Mouse (Mus musculus) hindbrain, embryonic 14.5 days (tissue): ENCODE results near the gene Arhgap10. TPM values are rescaled to one million over a fixed set of nuclear protein-coding genes. Genes with fewer than 3 reads are reported as not detected.

Experiments
- ATAC-seq: fragments of 200-750 bp; cut with Nextera tagmentation; 2 replicates; pipeline ENCODE4 v1.8.0; 2017; ENCODE audit warnings: moderate number of reproducible peaks, mild to moderate bottlenecking, moderate TSS enrichment, moderate library complexity; ENCODE audit not compliant: low FRiP score
- DNase-seq: peaks from one replicate; pipeline ENCODE4 v3.0.0-alpha.2; 2015; ENCODE audit warnings: low spot score
- H3K27ac ChIP-seq: fragments of 300-500 bp; sonication (generic); 2 replicates; pipeline ENCODE4 v1.5.1; 2014; ENCODE audit warnings: mild to moderate bottlenecking, moderate library complexity
- H3K27me3 ChIP-seq: fragments of 300-500 bp; sonication (generic); 2 replicates; pipeline ENCODE4 v1.6.1; 2014; ENCODE audit warnings: mild to moderate bottlenecking, low read length, mixed read lengths; ENCODE audit not compliant: control insufficient read depth, insufficient read depth
- H3K36me3 ChIP-seq: fragments of 300-500 bp; sonication (generic); replicated peaks from 2 replicates; pipeline ENCODE4 v1.6.1; 2014; ENCODE audit not compliant: control insufficient read depth, insufficient read depth
- H3K4me1 ChIP-seq: fragments of 300-500 bp; sonication (generic); replicated peaks from 2 replicates; pipeline ENCODE4 v1.6.1; 2014; ENCODE audit warnings: antibody characterized with exemption, low read length, mixed read lengths; ENCODE audit not compliant: control insufficient read depth, insufficient read depth
- H3K4me2 ChIP-seq: fragments of 300-500 bp; sonication (generic); replicated peaks from 2 replicates; pipeline ENCODE4 v1.6.1; 2014; ENCODE audit warnings: mild to moderate bottlenecking, moderate library complexity
- H3K4me3 ChIP-seq: fragments of 300-500 bp; sonication (generic); replicated peaks from 2 replicates; pipeline ENCODE4 v1.5.1; 2014; ENCODE audit warnings: mild to moderate bottlenecking, low read length
- H3K9ac ChIP-seq: fragments of 300-500 bp; sonication (generic); 2 replicates; pipeline ENCODE4 v1.6.1; 2014
- H3K9me3 ChIP-seq: fragments of 300-500 bp; sonication (generic); 2 replicates; pipeline ENCODE4 v1.6.1; 2016; ENCODE audit warnings: low read length; ENCODE audit not compliant: control insufficient read depth
- whole genome bisulfite sequencing: fragments of 180-500 bp; shearing (Covaris S2); extraction: QIAGEN DNeasy Blood & Tissue Kit; methylation state at CpG from one replicate; pipeline ENCODE4 v1.1.7; 2014; 5-methylcytosine and 5-hydroxymethylcytosine counted together
- polyA plus RNA-seq: library from polyadenylated mRNA; unstranded; fragments of >200 nt; fragmentation: Nextera tagmentation; extraction: Ambion mirVana; gene quantifications from 2 replicates; pipeline ENCODE4 v1.2.1, GENCODE M21; 2014

Arhgap10 gene
- polyA plus RNA-seq, 1 experiment from 2014 or later = 5.1 TPM

DNA sequence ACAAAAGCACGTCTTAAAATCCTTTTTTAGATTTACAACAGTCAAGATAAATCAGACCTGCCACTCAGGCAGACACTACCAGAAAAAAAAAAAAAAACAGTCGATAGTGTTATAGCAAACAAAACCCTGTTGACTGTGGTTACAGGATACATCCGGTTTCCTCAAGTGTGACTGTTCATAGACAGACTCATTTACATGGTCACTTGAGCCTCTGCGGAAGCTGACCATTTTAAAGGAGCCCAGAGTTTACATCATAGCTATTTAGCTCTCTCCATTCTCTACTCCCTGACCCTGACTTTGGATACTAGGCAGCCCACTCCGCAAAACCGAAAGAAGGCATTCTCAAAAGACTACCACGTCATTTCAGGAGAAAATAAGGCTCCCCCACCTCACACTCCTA lies 11.2 kb downstream of the Arhgap10 start:
- DNase-seq (no peak), ATAC-seq (no peak)
- H3K4me2 ChIP-seq = no peak overlapping the region
- 89% methylated on average over 7 of the region's 7 CpGs for WGBS
- no peak overlapping the region for H3K27ac ChIP-seq
- no peaks in the 10 kb centered on the region for H3K36me3 ChIP-seq
- H3K9ac ChIP-seq = no peak overlapping the region
- no peak overlapping the region for H3K4me3 ChIP-seq
- H3K4me1 ChIP-seq = no peaks in the 10 kb centered on the region
- H3K9me3 ChIP-seq = no peaks in the 10 kb centered on the region
- no peaks in the 10 kb centered on the region for H3K27me3 ChIP-seq

DNA sequence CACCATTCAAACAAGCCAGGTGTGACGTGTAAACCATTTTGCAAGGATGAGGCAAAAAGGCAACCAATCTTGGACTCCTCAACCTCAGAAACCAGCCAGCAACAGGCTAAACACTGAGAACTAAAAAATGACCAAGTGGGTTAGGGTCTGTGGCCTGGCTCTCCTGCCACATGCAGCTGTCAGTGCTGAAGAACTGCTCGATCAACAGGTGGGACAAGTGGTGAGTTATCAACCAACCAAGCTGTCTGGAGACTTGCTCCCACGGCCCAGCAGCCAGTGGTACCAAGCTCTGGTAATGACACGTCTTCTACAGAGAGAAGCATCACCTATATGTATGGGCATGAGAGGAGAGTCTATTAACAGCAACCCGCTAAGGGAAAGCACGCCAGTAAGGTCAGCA lies 15.2 kb downstream of the Arhgap10 start:
- no peak for ATAC-seq
- WGBS = 94% methylated on average over 6 of the region's 6 CpGs
- no peak overlapping the region for H3K27ac ChIP-seq
- DNase-seq = no peak
- H3K9ac ChIP-seq = no peak overlapping the region
- H3K36me3 ChIP-seq = no peaks in the 10 kb centered on the region
- H3K9me3 ChIP-seq = no peaks in the 10 kb centered on the region
- H3K4me1 ChIP-seq = no peaks in the 10 kb centered on the region
- no peak overlapping the region for H3K4me2 ChIP-seq
- H3K4me3 ChIP-seq = no peak overlapping the region
- no peaks in the 10 kb centered on the region for H3K27me3 ChIP-seq

DNA sequence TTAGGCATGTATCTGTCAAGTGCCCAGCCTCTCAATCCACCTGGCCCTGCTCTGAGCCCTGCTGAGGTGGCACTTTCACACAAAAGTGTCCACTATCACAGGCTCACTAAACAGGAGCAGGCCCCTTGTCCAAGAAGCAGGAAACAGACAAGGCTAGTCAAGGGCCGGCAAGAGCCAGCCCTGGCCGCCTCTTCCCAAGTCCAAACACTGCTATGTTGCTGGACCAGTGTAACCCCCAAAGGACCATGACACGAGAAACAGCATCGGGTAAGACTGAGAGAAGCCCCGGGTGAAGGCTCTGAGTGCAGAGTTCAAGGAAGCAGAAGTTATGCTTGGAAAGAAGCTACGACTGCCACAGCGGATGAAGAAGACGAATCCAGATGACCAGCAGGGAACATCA lies 16.6 kb downstream of the Arhgap10 start:
- no peak overlapping the region for H3K4me3 ChIP-seq
- H3K9ac ChIP-seq = no peak overlapping the region
- H3K27ac ChIP-seq = no peak overlapping the region
- 92% methylated on average over 8 of the region's 8 CpGs for WGBS
- no peaks in the 10 kb centered on the region for H3K36me3 ChIP-seq
- no peaks in the 10 kb centered on the region for H3K27me3 ChIP-seq
- ATAC-seq (no peak), DNase-seq (no peak)
- no peaks in the 10 kb centered on the region for H3K9me3 ChIP-seq
- H3K4me2 ChIP-seq = no peak overlapping the region
- H3K4me1 ChIP-seq = no peaks in the 10 kb centered on the region

DNA sequence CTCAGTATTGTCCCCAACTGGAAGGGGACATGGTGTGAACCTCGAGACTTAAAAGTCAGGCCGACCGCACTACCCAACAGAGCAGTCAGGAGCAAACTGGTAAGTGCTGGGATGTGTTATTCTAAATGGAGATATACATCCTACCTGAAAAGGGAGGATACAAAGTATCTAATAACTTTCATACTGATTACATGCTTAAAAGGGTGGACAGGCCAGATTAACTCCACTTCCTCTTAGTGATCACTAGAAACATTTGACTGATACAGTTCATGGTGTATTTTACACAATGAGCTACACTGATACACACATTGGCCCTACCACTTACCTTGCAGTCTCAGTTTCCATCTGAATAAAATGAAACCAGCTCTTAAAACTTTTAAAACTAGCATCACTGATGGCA lies 17.5 kb downstream of the Arhgap10 start:
- no peaks in the 10 kb centered on the region for H3K4me1 ChIP-seq
- no peaks in the 10 kb centered on the region for H3K27me3 ChIP-seq
- ATAC-seq (no peak), DNase-seq (no peak)
- H3K4me3 ChIP-seq = no peak overlapping the region
- H3K27ac ChIP-seq = no peak overlapping the region
- no peak overlapping the region for H3K9ac ChIP-seq
- no peak overlapping the region for H3K4me2 ChIP-seq
- H3K9me3 ChIP-seq = no peaks in the 10 kb centered on the region
- H3K36me3 ChIP-seq = no peaks in the 10 kb centered on the region
- 91% methylated on average over 3 of the region's 3 CpGs for WGBS

DNA sequence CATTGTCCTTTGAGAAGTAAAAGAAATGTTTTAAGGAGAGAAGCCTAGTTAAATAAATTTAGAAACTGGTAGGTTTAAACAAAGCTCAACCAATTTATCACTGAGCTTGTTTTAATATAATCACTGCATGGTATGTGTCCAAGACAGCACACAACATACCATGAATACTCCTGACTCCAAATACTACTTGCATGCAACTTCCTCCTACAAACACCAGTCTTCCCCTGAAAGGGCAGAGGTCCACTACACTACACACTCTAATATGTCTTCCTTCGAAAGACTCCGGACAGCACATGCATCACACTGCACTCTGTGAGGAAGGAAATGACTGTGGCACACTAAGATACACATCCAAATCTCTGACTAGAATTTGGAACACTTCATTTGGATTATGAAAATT lies 20.3 kb downstream of the Arhgap10 start:
- Histone ChIP-seq H3K27ac (no peak overlapping the region), H3K4me3 (no peak overlapping the region), H3K27me3 (no peaks in the 10 kb centered on the region), H3K36me3 (no peaks in the 10 kb centered on the region), H3K9me3 (no peaks in the 10 kb centered on the region), H3K4me2 (no peak overlapping the region), H3K9ac (no peak overlapping the region), H3K4me1 (no peaks in the 10 kb centered on the region)
- ATAC-seq (no peak), DNase-seq (no peak)
- WGBS = 88% methylated on average over 2 of the region's 2 CpGs

DNA sequence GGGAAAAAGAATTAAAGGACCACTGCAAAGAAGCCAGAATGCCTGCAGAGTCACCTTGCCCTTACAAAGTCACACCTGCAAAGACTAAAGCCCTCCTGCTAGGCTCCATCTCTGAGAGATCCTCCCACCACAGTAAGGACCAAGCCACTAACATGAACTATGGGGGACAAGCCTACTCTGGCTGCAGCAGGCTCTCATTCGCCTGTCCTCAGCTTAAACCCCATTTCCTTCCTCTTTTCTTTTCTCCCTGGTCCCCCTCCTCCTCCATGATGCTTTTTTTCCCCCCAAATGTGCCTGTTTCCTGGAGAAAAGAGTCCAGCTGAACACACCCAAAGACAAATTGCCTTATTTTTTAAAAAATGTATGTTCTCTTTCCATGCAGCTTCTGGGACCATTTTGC lies 21.5 kb downstream of the Arhgap10 start:
- H3K9me3 ChIP-seq = no peaks in the 10 kb centered on the region
- no peak overlapping the region for H3K4me3 ChIP-seq
- H3K9ac ChIP-seq = no peak overlapping the region
- ATAC-seq (no peak), DNase-seq (no peak)
- H3K4me2 ChIP-seq = no peak overlapping the region
- H3K4me1 ChIP-seq = no peaks in the 10 kb centered on the region
- no peaks in the 10 kb centered on the region for H3K27me3 ChIP-seq
- no peak overlapping the region for H3K27ac ChIP-seq
- WGBS = 87% methylated on average over 1 of the region's 1 CpGs
- H3K36me3 ChIP-seq = no peaks in the 10 kb centered on the region

GRCm38 (mm10) chr8:77494376-77495328 lies 23.1 kb downstream of the Arhgap10 start:
- DNase-seq (no peak), ATAC-seq (no peak)
- H3K4me3 ChIP-seq = no peak overlapping the region
- no peak overlapping the region for H3K9ac ChIP-seq
- no peaks in the 10 kb centered on the region for H3K9me3 ChIP-seq
- WGBS = 77% methylated on average over 10 of the region's 10 CpGs
- H3K4me2 ChIP-seq = no peak overlapping the region
- H3K4me1 ChIP-seq = no peaks in the 10 kb centered on the region
- no peak overlapping the region for H3K27ac ChIP-seq
- H3K27me3 ChIP-seq = no peaks in the 10 kb centered on the region
- H3K36me3 ChIP-seq = no peaks in the 10 kb centered on the region

- 89% methylated on average over 5 of the region's 5 CpGs for WGBS
These were observed 25.2 kb downstream of the Arhgap10 start for GRCm38 (mm10) chr8:77492356-77493058.

GRCm38 (mm10) chr8:77491231-77491923 lies 26.4 kb downstream of the Arhgap10 start:
- DNase-seq (no peak), ATAC-seq (peak; percentile 27; the same call in 1 of the 2 replicates)
- H3K9ac ChIP-seq = no peak overlapping the region
- H3K4me2 ChIP-seq = no peak overlapping the region
- no peaks in the 10 kb centered on the region for H3K36me3 ChIP-seq
- no peaks in the 10 kb centered on the region for H3K9me3 ChIP-seq
- no peak overlapping the region for H3K4me3 ChIP-seq
- H3K4me1 ChIP-seq = no peaks in the 10 kb centered on the region
- H3K27me3 ChIP-seq = no peaks in the 10 kb centered on the region
- no peak overlapping the region for H3K27ac ChIP-seq
- 98% methylated on average over 10 of the region's 10 CpGs for WGBS

More at GRCm38 (mm10) chr8:77492356-77493058, 25.2 kb downstream of the Arhgap10 start:
- H3K9ac ChIP-seq = no peak overlapping the region
- no peak for DNase-seq
- no peak overlapping the region for H3K4me3 ChIP-seq
- H3K27me3 ChIP-seq = no peaks in the 10 kb centered on the region
- ATAC-seq = no peak
- no peaks in the 10 kb centered on the region for H3K4me1 ChIP-seq
- no peak overlapping the region for H3K27ac ChIP-seq
- no peak overlapping the region for H3K4me2 ChIP-seq
- no peaks in the 10 kb centered on the region for H3K9me3 ChIP-seq
- H3K36me3 ChIP-seq = no peaks in the 10 kb centered on the region
